ENCODE assay signal across 10 mouse cellular contexts in genomic region chr4:117893376-117893775, GRCm38 (mm10). TPM values are rescaled to one million over a fixed set of nuclear protein-coding genes. Genes with fewer than 3 reads are reported as not detected.
DNase-seq lines count a peak whose midpoint lies in the region; ATAC-seq and TF ChIP-seq lines count a peak whose summit lies in the region.
"Had no signal": no experiment of that assay in that cellular context is flagged by ENCODE, and none has a peak within 500 bp of the region (broad histone marks: within the 10 kb centered on the region; RNA-seq: fewer than 3 reads in every experiment).

No protein-coding gene starts in this region.

- 23% methylated on average over 9 of the region's 9 CpGs for WGBS in forebrain, embryonic 11.5 days
- 27% methylated on average over 9 of the region's 9 CpGs for WGBS in forebrain, embryonic 16.5 days
- WGBS in lung, adult 2 months = 17% methylated on average over 9 of the region's 9 CpGs

- DNase-seq in forebrain, embryonic 11.5 days (ENCODE audit: low spot score) = peak; percentile 75
- peak; percentile 60 for DNase-seq in urinary bladder, postnatal 25 days (ENCODE audit: low spot score)
- no peak for DNase-seq in urinary bladder, postnatal 4 days (ENCODE audit: low spot score in 2 of 2)
- DNase-seq in lung, adult 2 months = peak; percentile 39
- peak; percentile 68 for DNase-seq in thymus, postnatal 25 days
- DNase-seq in left cerebral cortex, adult 11 months (ENCODE audit: low spot score) = no peak
- DNase-seq in cerebellum, adult 9-11 months = no peak

- no peaks in the 10 kb centered on the region for H3K9me3 ChIP-seq in forebrain, embryonic 11.5 days (ENCODE audit: control insufficient read depth, low read length)
- no peaks in the 10 kb centered on the region for H3K9me3 ChIP-seq in forebrain, embryonic 16.5 days (ENCODE audit: control insufficient read depth, low read length)
- H3K9me3 ChIP-seq: megakaryocyte, embryonic 14.5 days had no signal

- no peak overlapping the region for H3K9ac ChIP-seq in forebrain, embryonic 11.5 days (ENCODE audit: low read length)
- no peak overlapping the region for H3K9ac ChIP-seq in forebrain, embryonic 16.5 days (replicated peaks; ENCODE audit: low read depth, low read length)

- H3K4me2 ChIP-seq in forebrain, embryonic 11.5 days (ENCODE audit: low read depth, low read length, severe bottlenecking) = no peak overlapping the region
- no peak overlapping the region for H3K4me2 ChIP-seq in forebrain, embryonic 16.5 days (ENCODE audit: low read length)

- no peak for TF ChIP-seq POLR2A in lung, adult 2 months (IDR thresholded peaks at IDR 0.05; ENCODE audit: borderline replicate concordance, extremely low read depth, low read depth, low read length)

- no peaks in the 10 kb centered on the region for H3K27me3 ChIP-seq in forebrain, embryonic 11.5 days (ENCODE audit: control insufficient read depth, insufficient read depth, low read length)
- no peaks in the 10 kb centered on the region for H3K27me3 ChIP-seq in forebrain, embryonic 16.5 days (replicated peaks; ENCODE audit: control insufficient read depth, insufficient read depth, low read length)
- H3K27me3 ChIP-seq: megakaryocyte, embryonic 14.5 days had no signal

- no peak for TF ChIP-seq CTCF in lung, adult 2 months (IDR thresholded peaks at IDR 0.05; ENCODE audit: insufficient read depth, low read length)

- no peak overlapping the region for H3K4me3 ChIP-seq in forebrain, embryonic 11.5 days (ENCODE audit: low read depth, low read length)
- H3K4me3 ChIP-seq in forebrain, embryonic 16.5 days (replicated peaks; ENCODE audit: low read length) = no peak overlapping the region
- H3K4me3 ChIP-seq in lung, adult 2 months (replicated peaks; ENCODE audit: extremely low read depth, low read depth, low read length) = no peak overlapping the region
- H3K4me3 ChIP-seq: erythroblast, embryonic 14.5 days; megakaryocyte, embryonic 14.5 days had no signal

- no peak for ATAC-seq in forebrain, embryonic 11.5 days (replicated peaks; ENCODE audit: low FRiP score)
- no peak for ATAC-seq in forebrain, embryonic 16.5 days

- no peak overlapping the region for H3K27ac ChIP-seq in forebrain, embryonic 11.5 days (ENCODE audit: low read depth, low read length)
- H3K27ac ChIP-seq in forebrain, embryonic 16.5 days (ENCODE audit: low read length) = no peak overlapping the region

- H3K4me1 ChIP-seq in forebrain, embryonic 11.5 days (replicated peaks; ENCODE audit: control insufficient read depth, insufficient read depth, low read length) = peaks cover 11% of the 10 kb centered on the region
- peaks cover 13% of the 10 kb centered on the region for H3K4me1 ChIP-seq in forebrain, embryonic 16.5 days (replicated peaks; ENCODE audit: control insufficient read depth, insufficient read depth, low read length)
- H3K4me1 ChIP-seq in lung, adult 2 months (ENCODE audit: control insufficient read depth, insufficient read depth, low read length) = no peaks in the 10 kb centered on the region

- H3K36me3 ChIP-seq in forebrain, embryonic 11.5 days (ENCODE audit: control insufficient read depth, insufficient read depth, low read length) = no peaks in the 10 kb centered on the region; the same call in 1 of the 2 replicates
- peaks cover 20% of the 10 kb centered on the region for H3K36me3 ChIP-seq in forebrain, embryonic 16.5 days (ENCODE audit: control insufficient read depth, insufficient read depth)

RNA-seq across cellular contexts. Expression of gene Dph2, which starts 1.5 kb away (rescaled TPM):
- polyA plus RNA-seq in forebrain, embryonic 11.5 days (2014; fragmentation: Nextera tagmentation; extraction: Ambion mirVana) = 28.4 and 32.4 TPM in 2 replicates
- 29.8 and 30.1 TPM in 2 replicates for polyA plus RNA-seq in forebrain, embryonic 16.5 days (2015; fragmentation: Nextera tagmentation; extraction: Ambion mirVana)
- polyA plus RNA-seq in lung, adult 2 months (2012; rRNA removed) = 10.7 and 11.5 TPM in 2 replicates

RNA-seq across cellular contexts. Expression of gene Atp6v0b, which starts 6.2 kb away (rescaled TPM):
- 187 and 195 TPM in 2 replicates for polyA plus RNA-seq in forebrain, embryonic 11.5 days (2014; fragmentation: Nextera tagmentation; extraction: Ambion mirVana)
- polyA plus RNA-seq in forebrain, embryonic 16.5 days (2015; fragmentation: Nextera tagmentation; extraction: Ambion mirVana) = 426 and 531 TPM in 2 replicates
- 452 and 484 TPM in 2 replicates for polyA plus RNA-seq in lung, adult 2 months (2012; rRNA removed)

RNA-seq across cellular contexts. Expression of gene B4galt2, which starts 10.1 kb away (rescaled TPM):
- 31.3 and 34.5 TPM in 2 replicates for polyA plus RNA-seq in forebrain, embryonic 11.5 days (2014; fragmentation: Nextera tagmentation; extraction: Ambion mirVana)
- polyA plus RNA-seq in forebrain, embryonic 16.5 days (2015; fragmentation: Nextera tagmentation; extraction: Ambion mirVana) = 47.8 and 47.9 TPM in 2 replicates
- 22.3 and 23.4 TPM in 2 replicates for polyA plus RNA-seq in lung, adult 2 months (2012; rRNA removed)

RNA-seq across cellular contexts. Expression of gene Ccdc24, which starts 21.0 kb away (rescaled TPM):
- polyA plus RNA-seq in forebrain, embryonic 11.5 days (2014; fragmentation: Nextera tagmentation; extraction: Ambion mirVana) = 1.7 and 2.1 TPM in 2 replicates
- 2.0 and 2.4 TPM in 2 replicates for polyA plus RNA-seq in forebrain, embryonic 16.5 days (2015; fragmentation: Nextera tagmentation; extraction: Ambion mirVana)
- 15.4 and 15.8 TPM in 2 replicates for polyA plus RNA-seq in lung, adult 2 months (2012; rRNA removed)

RNA-seq across cellular contexts. Expression of gene Ipo13, which starts 21.4 kb away (rescaled TPM):
- polyA plus RNA-seq in forebrain, embryonic 11.5 days (2014; fragmentation: Nextera tagmentation; extraction: Ambion mirVana) = 62.0 and 64.6 TPM in 2 replicates
- 74.3 and 79.9 TPM in 2 replicates for polyA plus RNA-seq in forebrain, embryonic 16.5 days (2015; fragmentation: Nextera tagmentation; extraction: Ambion mirVana)
- polyA plus RNA-seq in lung, adult 2 months (2012; rRNA removed) = 82.2 and 93.8 TPM in 2 replicates

Comparison
In these comparisons a context has a peak if more than half of its experiments do, and no peak if none do; other contexts are left out.
1. DNase-seq: peak in forebrain, embryonic 11.5 days (single experiment), urinary bladder, postnatal 25 days (single experiment), lung, adult 2 months (single experiment) and thymus, postnatal 25 days (single experiment); none in urinary bladder, postnatal 4 days (0 of 2), left cerebral cortex, adult 11 months (single experiment) and cerebellum, adult 9-11 months (single experiment).